Mouse (Mus musculus) adrenal gland, postnatal 4 days (tissue): ENCODE results near the gene Hyal3. TPM values are rescaled to one million over a fixed set of nuclear protein-coding genes. Genes with fewer than 3 reads are reported as not detected.
"Not testable (repeated sequence)": the region's sequence is repeated elsewhere in the genome, so short reads cannot be mapped to it uniquely, and the experiment has no call there.

Experiments
- DNase-seq, 2 experiments: peaks; one replicate each; pipeline ENCODE4 v3.0.0; 2021 to 2022; ENCODE audit warnings: low spot score in 2 of 2, mixed read lengths in 2 of 2
- total RNA-seq, 2 experiments: library from RNA; stranded (reverse); gene quantifications; 2 replicates each; pipeline ENCODE4 v1.2.3; 2021

Hyal3 gene
- total RNA-seq, 2 experiments from 2014 or later = 2.7 to 2.9 TPM

DNA sequence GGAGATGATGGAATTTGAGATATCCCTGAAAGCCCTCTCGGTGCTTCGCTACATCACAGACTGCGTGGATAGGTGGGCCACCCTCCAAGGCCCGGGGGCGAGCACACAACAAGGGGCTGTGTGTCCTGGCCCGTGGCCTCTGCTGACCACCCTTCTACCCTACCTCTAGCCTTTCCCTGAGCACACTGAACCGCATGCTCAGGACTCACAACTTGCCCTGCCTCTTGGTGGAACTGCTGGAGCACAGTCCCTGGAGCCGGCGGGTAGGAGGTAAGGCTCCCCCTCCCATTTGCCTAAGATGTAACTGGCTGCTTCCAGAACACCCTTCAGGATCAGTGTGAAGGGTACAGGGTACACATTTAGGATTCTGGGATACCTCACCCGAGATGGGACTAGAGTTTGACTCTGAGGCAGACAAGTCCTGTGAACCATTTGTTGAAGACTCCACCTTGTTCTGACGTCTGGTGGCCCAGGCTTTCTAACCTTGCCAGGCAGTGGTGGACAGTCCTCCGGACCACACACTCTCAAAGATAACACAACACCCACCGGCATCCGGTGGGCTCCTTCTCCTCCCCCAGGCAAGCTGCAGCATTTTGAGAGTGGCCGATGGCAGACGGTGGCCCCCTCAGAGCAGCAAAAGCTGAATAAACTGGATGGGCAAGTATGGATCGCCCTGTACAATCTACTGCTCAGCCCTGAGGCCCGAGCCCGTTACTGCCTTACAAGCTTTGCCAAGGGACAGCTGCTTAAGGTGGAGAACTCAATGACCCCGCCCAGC lies 31.1 kb upstream of the Hyal3 start:
- no peak for DNase-seq

DNA sequence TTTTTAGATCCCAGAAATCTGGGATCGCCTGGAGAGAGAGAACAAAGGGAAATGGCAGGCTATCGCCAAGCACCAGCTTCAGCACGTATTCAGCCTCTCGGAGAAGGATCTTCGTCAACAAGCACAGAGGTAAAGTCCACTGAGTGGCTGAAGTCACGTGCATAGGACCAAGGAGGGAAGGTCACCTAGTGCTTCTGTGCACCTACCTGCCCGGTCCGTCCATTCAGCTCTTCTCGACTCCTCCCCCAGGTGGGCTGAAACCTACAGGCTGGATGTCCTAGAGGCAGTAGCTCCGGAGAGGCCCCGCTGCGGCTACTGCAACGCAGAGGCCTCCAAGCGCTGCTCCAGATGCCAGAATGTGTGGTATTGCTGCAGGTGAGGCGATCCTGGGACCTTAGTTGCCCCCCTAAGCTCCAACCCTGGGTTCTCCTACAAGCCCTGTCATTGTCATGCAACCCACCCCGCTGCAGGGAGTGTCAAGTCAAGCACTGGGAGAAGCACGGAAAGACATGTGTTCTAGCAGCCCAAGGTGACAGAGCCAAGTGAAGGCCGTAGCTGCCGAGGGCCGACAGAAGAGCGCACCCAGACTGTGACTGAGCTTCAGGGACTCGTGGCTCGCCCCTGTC lies 30.0 kb upstream of the Hyal3 start:
- no peak for DNase-seq

DNA sequence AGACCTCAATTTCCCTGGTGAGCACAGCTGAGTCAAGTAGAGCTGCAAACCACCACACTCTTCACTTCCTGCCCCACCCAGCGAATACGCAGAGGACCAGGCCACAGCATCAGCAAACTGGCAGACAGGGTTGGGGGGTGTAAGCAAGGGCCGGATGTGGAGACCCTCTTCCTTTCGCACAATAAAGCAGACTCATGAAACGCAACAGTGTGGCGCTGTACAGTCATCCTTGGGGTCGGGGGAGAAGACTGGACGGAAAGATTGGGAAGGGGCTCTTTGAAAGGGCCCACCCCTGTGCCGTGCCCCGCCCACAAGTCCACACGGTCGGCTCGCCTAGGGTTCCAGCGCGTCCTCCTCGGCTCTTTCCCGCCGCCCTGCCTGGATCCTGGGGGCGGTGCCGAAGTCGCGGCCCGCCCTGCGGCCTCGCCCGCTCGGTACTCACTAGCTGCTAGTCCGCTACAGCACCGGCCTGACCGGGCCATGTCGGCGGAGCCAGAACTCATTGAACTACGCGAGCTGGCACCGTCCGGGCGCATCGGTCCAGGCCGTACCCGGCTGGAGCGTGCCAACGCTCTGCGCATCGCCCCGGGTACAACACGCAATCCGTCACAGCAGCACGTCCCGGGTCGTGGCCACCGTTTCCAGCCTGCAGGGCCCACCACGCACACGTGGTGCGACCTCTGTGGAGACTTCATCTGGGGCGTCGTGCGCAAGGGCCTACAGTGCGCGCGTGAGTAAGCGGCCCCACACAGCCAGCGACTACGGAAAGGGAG lies 29.3 kb upstream of the Hyal3 start, which contains the start of gene Rassf1:
TSS of gene Rassf1 (plus strand) at position 439 of the 773 bp plus-strand sequence.
- DNase-seq = peak in 1 of 2 experiments; percentile 53

DNA sequence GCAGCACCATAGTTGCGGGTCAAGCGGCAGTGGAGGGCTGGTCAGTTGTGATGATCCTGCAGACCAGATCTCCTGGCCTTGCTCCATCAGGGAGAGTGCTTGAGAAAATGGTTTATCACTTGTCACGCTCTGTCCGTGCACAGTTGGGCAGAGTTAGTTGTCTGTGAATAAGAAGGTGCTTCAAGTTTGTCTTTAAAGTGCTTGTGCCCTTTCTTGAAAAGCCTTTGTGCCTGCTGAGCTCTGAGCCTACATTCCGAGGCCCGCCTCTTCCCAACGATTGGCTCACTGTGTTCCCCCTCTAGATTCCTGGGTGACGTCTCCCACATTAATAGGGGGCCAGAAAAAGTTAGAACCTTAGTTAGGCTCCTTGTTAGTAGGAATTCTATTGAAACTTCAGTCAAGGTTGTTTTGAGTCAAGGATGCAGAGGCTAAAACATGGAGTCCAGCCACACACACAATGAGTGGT lies 28.7 kb upstream of the Hyal3 start:
- DNase-seq = no peak

DNA sequence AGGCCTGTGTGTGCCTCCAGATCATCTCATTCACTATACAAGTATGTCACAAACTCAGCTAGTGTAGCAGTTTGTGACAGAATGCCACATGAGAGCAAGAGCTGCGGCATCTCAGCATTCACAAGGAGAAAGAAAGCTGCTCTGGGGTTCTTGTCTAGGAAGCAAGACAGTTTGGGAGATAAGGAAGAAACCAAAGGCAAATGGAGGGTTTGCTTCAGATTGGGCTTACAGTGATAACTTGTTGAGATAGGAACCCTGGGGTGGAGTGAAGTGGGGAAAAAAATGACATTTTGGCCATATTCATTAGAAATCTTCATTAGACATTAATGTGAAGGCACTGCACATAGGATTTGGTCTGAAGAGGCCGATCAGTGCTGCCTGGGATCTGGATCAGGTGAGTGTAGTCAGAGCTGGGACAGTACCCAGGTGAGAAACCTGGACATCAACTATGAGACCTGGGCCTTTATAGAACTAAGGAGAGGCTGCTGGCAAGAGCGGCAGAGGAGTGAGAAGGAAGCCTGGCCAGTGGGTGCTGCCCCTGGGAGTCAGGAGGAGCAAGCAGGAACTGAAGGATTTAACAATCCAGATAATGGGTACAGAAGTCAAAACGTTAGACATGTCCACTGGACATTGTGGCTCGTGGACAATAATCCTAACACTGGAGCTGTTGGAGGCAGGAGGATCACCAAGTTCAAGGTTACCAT lies 27.8 kb upstream of the Hyal3 start:
- no peak for DNase-seq

DNA sequence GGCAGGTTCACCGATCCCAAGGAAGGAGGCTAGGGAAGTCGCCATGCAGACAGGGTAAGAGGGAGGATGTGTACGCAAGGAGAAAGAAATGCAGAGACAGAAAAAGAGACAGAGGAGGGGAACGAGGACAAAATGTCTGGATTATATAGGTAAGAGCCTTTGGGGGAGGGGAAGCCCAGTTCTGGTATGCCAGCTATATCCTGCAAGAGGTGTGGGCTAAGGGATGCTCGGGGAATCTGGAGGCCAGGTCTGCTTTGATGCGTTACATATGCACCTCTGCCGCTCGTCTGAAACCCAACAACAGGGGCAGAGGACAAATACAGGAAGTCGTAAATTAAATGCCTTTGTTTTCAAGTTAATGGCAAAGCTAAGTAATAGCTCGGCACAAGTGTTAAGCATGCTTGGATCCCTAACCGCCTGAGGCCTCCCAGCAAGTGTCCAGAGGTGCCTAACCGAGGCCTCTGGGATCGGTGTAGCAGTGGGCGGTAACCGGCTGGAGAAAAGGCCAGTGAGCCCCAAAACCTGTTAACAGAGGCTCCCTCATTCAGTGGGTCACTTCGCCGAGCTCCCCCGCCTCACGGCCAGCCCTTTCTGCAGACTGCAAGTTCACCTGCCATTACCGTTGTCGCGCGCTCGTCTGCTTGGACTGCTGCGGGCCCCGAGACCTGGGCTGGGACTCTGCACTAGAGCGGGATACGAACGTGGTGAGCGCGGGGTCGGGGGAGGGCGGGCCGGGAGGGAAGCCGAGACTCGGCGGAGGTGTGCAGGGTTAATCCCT lies 26.9 kb upstream of the Hyal3 start:
- no peak for DNase-seq

DNA sequence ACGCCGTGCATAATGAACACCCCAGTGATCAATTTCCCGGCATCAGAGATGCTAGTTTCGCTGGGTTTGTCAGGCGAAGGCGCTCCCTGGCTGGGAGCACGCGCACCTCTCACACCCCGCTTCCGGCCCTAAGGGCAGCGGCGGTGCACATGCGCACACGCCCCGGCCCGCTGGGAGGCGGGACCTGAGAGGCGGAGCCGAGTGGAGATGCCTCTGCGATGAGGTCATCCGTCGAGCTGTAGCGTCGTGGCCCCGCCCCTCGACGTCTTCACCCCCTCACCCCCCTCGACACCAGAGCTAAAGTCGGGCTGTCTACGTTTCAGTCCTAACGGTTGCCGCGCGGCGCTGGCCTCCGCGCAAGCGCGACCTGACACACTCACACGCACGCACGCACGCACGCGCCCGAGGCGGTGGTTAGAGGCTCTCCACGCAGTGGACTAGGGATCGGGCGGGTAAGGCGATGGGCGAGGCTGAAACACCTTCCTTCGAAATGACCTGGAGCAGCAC lies 26.2 kb upstream of the Hyal3 start:
- DNase-seq = peak; percentile 74 to 85

DNA sequence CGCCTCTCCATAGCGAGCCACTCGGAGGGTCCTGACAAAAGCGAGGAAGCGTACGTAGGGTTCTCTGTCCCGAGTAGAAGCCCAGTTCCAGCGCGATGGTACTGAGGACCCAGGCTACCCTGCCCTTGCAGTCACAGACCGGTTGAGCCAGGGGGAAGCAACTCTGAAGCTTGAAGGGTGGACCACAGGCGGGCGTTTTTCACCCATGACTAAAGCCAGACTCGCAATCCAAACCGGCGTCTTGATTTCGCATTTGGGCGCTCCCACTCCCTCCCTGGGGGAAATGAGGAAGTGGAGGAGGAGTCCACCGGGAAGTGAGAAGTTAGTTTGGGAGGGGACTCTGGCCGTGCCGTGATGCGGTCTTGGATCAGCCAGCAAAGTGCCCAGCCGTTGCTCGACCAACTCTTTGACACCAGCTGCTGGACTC lies 25.6 kb upstream of the Hyal3 start:
- DNase-seq = no peak

DNA sequence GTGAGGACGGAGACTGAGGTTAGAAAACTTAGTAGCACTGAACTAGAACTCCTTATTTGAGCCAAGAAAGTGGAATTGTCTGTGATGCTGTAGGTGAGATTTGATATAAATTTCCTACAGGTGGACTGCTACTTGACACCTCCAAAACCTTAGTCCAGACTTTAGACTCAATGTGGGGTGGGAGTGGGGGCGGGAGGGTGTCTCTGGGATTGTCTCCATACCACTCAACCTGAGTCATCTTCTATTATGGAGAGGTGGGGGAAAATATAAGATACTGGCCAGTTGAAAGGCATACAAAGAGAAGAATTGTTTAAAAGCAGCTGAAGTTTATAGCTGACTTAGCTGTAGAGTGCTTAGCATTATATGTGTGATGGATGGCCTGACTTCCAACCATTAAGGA lies 24.9 kb upstream of the Hyal3 start:
- no peak for DNase-seq

DNA sequence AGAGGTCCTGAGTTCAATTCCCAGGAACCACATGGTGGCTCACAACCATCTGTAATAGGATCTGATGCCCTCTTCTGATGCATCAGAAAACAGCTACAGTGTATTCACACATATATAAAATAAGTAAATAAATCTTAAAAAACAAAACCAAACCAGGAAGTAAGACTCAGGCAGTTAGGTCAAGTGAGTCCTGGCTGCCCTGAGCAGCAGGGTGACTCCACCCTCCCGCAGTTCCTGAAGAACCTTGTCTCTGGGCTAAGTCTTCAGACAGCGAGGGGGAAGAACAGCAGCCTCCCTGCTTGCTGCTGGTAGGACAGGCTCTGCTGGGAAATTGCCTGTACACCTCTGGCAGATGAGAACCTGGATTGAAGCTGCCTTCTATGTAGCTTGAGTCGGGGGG lies 24.3 kb upstream of the Hyal3 start:
- no peak for DNase-seq

DNA sequence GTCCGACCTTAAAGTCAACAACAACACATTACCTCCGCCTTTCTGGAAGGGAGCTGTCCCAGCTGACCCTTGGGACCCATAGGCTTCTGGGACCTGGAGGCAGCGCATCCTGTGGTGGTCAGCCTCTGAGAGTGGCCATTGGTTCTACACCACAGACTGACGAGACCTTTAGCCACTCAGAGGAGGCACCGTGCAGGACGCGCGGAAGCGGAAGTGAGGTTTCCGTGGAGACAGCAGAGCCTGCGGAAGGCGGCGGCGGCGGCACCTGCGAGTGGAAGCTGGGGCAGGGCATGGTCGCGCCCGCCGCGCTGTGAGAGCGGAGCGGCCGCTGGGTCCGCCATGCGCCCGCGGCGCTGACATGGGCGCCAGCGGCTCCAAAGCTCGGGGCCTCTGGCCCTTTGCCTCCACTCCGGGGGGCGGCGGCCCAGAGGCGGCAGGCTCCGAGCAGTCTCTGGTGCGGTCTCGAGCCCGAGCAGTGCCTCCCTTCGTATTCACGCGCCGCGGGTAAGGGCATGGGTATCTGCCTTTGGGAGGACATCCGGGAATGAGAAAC lies 17.5 kb upstream of the Hyal3 start, which contains the start of gene Tusc2:
TSS of gene Tusc2 (plus strand) at position 227 of the 553 bp plus-strand sequence.
- peak; percentile 65 to 86 for DNase-seq

DNA sequence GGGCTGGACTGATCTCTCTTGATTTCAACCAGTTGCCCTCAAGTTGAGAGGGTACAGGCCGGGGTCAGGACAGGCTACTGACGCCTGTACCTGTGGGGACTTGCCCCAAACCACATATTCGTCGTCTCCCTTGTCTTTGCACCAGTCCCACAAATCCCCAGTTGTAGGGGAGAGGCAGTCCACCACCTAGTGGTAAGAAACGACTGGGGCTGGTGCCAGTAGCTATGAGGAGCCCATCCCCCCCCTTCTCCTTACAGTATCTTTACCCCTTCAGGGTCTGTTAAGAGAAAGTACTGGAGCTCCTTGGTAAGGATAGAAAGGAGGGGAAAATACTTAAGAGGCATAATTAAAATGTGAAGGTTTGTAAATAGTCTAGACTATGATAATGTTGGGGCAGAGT lies 15.1 kb upstream of the Hyal3 start:
- DNase-seq = not testable (repeated sequence)

DNA sequence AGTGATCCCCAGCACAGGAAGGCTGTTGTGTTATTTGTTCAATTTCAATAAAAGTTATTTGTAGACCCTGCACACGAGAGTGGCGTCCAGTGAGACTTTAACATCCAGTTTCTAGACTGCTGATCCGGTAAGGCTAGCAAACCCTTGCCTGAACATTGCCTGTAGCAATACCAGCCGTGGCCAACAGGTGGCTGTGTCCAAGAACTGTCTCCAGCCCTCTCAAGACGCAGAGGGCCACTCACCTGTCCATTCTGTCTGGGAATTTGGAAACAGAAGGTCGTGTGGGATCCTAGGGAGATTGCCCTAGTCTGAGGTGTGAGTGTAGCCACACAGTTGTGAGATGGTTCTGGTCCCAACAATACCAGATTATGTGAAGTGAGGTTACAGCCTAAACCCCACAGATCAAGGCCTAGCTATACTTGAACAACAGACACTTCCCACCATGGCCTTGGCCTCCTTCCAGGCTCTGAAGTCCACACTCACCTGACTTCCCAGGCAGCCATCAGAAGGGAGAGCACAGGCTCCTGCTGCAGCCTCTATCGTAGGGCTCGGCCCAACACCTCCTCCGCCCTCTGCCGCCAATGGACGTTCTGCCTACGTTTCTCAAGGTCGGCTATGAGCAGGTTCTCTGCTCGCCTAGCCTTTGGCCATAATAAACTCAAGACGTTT lies 14.4 kb upstream of the Hyal3 start:
- peak in 1 of 2 experiments; percentile 67 for DNase-seq

DNA sequence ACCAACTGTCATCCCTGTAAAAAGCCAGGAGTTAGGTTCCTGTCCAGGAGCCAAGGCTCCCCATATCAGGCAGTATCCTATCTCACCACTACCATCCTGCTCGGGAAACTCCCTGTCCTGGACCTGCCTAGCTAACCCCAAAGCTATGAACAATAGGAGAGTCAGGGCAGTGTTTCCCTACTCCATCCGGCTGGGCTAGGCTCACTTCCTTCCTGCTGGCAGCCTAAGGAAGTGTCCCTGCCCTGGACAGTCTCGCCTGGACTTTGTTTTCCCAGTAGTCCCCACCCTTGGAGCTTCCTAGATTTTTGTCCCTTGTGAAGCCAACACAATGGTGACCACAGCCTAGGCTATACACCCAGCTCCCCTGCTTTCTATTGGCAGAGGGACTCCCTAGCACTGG lies 13.8 kb upstream of the Hyal3 start:
- no peak for DNase-seq

DNA sequence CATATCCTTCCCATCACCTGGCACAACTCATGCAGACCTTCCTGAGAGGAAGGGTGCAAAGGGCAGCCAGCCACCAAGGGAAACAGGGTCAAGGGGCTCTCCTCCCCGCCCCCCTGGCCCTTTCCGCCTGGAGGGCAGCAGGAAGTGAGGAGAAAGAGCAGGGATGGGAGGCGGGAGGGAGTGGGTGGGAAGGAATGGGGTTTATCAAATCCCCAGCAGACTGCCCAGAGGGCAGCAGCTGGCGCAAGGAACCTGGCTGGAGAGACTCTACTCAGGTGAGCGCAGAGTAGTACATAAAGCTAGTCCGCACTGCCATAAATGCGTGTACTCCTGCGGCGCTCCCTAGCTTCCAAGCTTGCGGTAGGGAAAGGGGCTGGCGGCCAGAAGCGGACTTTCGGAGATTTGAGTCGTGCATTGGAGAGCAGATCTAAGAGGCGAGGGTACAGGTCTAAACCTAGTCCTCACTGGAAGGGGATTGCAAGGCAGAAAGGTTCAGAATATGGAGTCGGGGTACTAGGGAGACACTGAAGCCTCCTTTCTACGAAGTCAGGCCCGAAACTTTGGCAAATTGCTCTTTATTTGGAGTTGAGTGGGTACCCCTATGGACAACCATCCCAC lies 12.8 kb upstream of the Hyal3 start, which contains the start of gene Hyal2:
TSS of gene Hyal2 (plus strand) at position 244 of the 618 bp plus-strand sequence.
- no peak for DNase-seq

DNA sequence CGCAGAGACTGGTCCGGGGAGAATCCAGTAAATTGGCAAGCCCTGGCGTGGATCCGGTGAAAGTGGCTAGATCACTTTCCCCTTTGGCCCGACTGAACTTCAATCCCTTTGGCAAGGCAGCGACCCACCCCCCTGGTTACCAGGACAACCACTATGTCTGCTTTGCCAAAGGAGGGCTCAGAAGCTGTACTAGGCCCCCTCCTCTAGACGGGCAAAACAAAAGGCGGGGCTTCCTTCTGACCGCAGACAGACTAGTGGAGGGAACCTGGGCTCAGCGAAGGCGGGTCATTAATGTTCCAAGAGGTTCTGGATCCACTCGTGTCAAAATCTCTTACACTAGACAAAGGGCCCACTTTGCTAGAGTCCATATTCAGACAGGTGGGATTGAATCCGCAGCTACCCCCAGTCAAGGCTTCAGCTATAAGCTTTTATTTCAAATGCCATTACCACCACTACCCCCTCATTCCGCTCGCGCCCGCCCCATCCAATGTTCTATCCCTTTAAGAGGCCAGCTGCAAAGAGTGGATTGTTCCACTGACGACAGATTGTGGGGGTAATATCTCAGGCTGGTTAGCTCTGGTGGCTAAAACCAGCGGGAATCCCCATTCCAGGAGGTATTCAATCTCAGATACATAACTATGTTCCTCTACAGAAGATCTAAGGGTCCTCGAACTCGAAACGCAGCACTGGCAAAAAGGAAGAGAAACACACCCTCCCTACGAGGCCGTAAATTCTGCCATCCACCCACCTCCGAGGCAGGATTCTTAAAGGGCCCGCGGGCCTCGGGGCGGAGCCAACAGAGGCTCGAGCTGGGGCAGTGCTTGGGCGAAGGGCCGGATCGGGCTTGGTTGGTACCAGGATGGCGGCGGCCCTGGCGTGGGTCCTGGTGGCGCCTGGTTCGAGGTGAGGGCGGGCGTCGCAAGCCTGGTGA lies 12.0 kb upstream of the Hyal3 start:
- peak in 1 of 2 experiments; percentile 75 for DNase-seq

DNA sequence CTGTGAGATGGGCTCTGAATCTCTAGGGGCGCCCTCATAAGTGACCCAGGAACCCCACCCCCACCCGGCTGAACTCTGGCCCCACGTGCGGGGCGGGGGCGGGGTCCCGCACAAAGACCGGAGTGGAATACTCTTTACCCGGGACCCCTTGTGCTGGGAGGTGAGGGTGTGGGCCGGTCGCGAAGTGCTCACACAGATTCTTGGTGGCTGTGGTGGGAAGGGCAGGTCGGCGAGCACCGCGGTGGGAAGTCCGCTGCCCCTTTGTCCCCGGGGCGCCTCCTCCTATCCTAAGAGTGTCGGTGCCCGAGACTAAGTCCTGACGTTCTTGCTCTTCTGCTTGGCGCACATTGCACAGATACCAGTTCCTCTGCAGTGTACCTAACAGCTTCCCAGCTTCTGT lies 11.3 kb upstream of the Hyal3 start:
- no peak for DNase-seq

DNA sequence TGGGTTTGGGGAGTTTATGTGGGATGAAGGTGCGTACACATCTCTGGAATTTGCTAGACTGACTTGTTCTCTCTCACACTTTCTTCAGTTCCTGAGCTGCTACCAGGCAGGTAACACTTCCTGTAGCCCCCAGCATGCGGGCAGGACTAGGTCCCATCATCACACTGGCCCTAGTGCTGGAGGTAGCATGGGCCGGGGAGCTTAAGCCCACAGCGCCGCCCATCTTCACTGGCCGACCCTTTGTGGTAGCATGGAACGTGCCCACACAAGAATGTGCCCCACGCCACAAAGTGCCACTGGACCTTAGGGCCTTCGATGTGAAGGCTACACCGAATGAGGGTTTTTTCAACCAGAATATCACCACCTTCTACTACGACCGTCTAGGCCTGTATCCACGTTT lies 10.6 kb upstream of the Hyal3 start:
- no peak for DNase-seq
